In genomic region chr9:54942071-54942470, GRCm38 (mm10) we compare ENCODE assay signal across 20 mouse cellular contexts. TPM values are rescaled to one million over a fixed set of nuclear protein-coding genes. Genes with fewer than 3 reads are reported as not detected.
"Had no signal": no experiment of that assay in that cellular context is flagged by ENCODE, and none has a peak within 500 bp of the region (broad histone marks: within the 10 kb centered on the region; RNA-seq: fewer than 3 reads in every experiment).

No protein-coding gene starts in this region.

- H3K9ac ChIP-seq: hindbrain, embryonic 14.5 days; intestine, embryonic 15.5 days; liver, embryonic 14.5 days; lung, embryonic 14.5 days; neural tube, embryonic 15.5 days had no signal

- DNase-seq: lung, embryonic 14.5 days; lung, postnatal 10 days; lung, postnatal 4 days; midbrain, embryonic 14.5 days; right cerebral cortex, adult 18-20 months; right cerebral cortex, postnatal 25 days; thymus, postnatal 36 days had no signal

- H3K4me2 ChIP-seq: hindbrain, embryonic 14.5 days; intestine, embryonic 15.5 days; lung, embryonic 14.5 days; neural tube, embryonic 15.5 days had no signal

- ATAC-seq: intestine, embryonic 15.5 days had no signal

- H3K4me1 ChIP-seq: intestine, embryonic 15.5 days; limb, embryonic 10.5 days; midbrain, embryonic 10.5 days; neural tube, embryonic 15.5 days had no signal

- H3K27me3 ChIP-seq: intestine, embryonic 15.5 days; neural tube, embryonic 15.5 days had no signal

- H3K9me3 ChIP-seq: intestine, embryonic 15.5 days; limb, embryonic 10.5 days; midbrain, embryonic 10.5 days; neural tube, embryonic 15.5 days had no signal

- H3K4me3 ChIP-seq: intestine, embryonic 15.5 days; left cerebral cortex, adult 2 months; limb, embryonic 10.5 days; midbrain, embryonic 10.5 days; myocyte; neural tube, embryonic 15.5 days had no signal

- H3K36me3 ChIP-seq: intestine, embryonic 15.5 days; limb, embryonic 10.5 days; neural tube, embryonic 15.5 days had no signal

- H3K27ac ChIP-seq: hindbrain, embryonic 14.5 days; intestine, embryonic 15.5 days; left cerebral cortex, adult 2 months; limb, embryonic 10.5 days; liver, embryonic 14.5 days; midbrain, embryonic 10.5 days; neural tube, embryonic 15.5 days had no signal

RNA-seq across cellular contexts. Expression of gene AY074887, which starts 8.7 kb away (rescaled TPM):
- total RNA-seq: layer of hippocampus, postnatal 25 days; left cerebral cortex, adult 2 months; left cerebral cortex, postnatal 14 days; megakaryocyte, adult 5-6 weeks had no signal
- polyA plus RNA-seq: large intestine, adult 2 months; small intestine, adult 2 months had no signal

RNA-seq across cellular contexts. Expression of gene Chrna5, which starts 38.6 kb away (rescaled TPM):
- total RNA-seq: megakaryocyte, adult 5-6 weeks had no signal
- polyA plus RNA-seq: myocyte had no signal
